Mouse (Mus musculus) embryonic fibroblast, embryonic 13.5 days (primary cell): ENCODE results near the gene Psmb10.

Source experiments
- CTCF ChIP-seq: IDR thresholded peaks from 2 replicates; pipeline ENCODE4 v1.5.1; 2011; ENCODE audit warnings: mild to moderate bottlenecking, control low read depth, low read length, moderate library complexity, borderline replicate concordance; ENCODE audit not compliant: insufficient read depth
- POLR2A ChIP-seq: IDR thresholded peaks from 2 replicates; pipeline ENCODE4 v1.6.1; 2011; ENCODE audit warnings: low read depth, mild to moderate bottlenecking, control low read depth, low read length, moderate library complexity

- TF ChIP-seq POLR2A: no peak
- TF ChIP-seq CTCF: no peak
Measured at GRCm38 (mm10) chr8:105935105-105935504, 3.1 kb downstream of the Psmb10 start.
